Mouse (Mus musculus) activated CD4-positive, CD25-positive, alpha-beta regulatory T cell, adult 4 months (primary cell): ENCODE data around the gene Sh3pxd2a. TPM values are rescaled to one million over a fixed set of nuclear protein-coding genes. Genes with fewer than 3 reads are reported as not detected.

Experiments used
- ATAC-seq: one replicate; pipeline ENCODE4 v1.8.0; 2017
- polyA plus RNA-seq, 2 experiments: library from polyadenylated mRNA; unstranded; fragments of 100-300 nt; shearing (Covaris generic); gene quantifications; one replicate each; pipeline ENCODE4 v1.2.1; 2017

Sh3pxd2a gene
- polyA plus RNA-seq, 2 experiments from 2014 or later, result 0.60 to 0.79 TPM

DNA sequence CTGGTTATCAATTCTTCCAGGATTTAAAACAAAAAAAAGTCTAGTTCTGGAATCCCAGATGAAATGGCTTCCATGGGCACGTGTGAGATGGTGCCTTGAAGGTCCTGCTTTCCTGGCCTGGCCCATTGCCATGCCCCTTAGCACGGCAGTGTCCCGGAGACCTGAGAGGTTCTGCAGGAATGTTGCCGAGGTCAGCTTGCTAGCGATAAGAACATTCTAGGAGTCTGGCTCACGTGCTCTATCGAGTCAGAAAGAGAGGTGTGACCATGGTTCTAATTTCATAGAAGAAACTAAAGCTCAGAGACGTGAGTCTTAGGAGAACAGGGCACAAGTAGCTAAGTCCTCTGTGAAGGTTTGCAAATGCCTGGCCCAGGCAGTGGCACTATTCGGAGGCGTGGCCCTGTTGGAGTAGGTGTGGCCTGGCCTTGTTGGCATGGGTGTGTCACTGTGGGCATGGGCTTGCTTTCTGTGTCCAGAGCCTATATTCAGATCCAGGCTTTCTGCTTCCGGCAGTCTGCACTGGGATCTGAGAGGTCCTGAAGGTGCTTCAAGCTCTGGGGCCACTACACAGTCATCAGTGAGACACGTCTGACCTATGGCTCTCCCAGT lies 96.8 kb downstream of the Sh3pxd2a start:
- no peak for ATAC-seq

DNA sequence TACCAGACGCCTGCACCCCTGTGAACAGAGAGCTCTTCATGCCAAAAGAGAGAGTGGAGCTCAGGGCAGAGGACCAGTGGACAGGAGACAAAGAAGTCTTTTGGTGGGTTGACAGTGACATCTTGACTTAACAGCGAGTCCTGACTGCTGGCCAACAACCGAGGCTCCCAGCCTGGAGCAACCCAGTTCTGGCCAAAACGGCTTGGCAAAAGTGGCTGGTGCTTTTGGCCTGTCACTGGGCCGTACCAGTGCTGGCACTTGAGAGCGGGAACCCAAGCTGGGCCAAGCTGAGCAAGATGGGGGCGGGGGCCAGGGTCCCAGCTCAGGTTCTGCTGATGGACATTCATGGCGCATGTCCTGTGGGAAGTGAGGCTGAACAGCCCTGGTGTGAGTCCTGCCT lies 97.6 kb downstream of the Sh3pxd2a start:
- no peak for ATAC-seq

DNA sequence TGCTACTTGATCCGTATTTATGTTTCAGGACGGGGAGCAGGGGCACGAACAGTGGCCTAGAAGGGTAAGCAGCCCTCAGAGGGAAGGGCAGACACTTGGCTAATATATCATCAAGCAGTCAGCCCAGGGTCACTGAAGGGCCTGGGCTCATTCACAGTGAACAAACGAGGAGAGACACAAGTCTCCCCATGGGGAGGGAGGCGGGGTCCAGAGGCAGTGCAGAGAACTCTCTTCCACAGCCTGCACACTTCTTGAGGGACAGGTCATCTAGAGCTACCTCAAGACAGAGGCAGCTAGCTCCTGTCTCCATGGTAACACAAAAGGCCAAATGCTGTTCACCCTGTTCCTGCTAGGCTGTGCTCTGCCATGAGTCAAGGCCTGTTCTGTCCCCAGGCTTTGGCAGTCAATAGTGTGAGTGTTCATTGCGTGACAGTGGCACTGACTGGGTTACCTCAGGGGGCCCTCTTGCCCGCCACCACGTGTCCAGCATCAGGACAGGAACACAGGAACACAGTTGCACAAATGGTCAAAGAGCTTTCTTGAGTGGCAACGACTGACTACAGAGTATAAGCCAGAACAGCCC lies 101.0 kb downstream of the Sh3pxd2a start:
- no peak for ATAC-seq

DNA sequence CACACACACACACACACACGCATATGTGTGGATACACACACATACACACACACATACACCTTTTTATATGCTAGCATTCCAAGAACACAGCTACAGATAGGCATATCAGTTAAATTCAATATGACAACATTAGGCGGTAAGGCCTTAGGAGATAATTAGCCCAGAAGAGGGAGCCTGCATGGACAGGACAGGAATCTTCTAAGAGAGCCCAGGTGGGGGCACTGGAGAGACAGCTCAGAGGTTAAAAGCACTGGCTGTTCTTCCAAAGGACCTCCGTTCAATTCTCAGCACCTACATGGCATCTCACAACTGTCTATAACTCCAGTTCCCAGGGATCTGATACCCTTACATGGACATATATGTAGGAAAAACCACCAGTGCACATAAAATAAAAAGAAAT lies 103.3 kb downstream of the Sh3pxd2a start:
- ATAC-seq, result no peak

DNA sequence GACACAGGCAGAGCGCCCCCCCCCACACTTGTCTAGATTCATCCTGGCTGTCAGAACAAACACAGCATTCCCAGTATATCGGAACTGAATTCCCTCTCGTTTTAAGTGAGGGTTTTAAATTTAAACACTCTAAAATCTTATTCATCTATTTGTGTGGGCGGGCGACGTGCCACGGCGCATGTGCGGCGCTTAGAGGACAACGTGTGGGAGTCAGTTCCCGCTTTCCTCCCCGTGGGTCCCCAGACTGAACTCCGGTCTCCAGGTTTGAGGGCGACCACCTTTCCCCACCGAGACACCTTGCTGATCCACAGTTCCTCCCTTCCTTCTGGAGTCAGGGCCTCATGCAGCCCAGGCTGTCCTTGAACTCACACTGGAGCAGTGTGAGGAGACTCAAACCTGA lies 104.2 kb downstream of the Sh3pxd2a start:
- ATAC-seq, result no peak

DNA sequence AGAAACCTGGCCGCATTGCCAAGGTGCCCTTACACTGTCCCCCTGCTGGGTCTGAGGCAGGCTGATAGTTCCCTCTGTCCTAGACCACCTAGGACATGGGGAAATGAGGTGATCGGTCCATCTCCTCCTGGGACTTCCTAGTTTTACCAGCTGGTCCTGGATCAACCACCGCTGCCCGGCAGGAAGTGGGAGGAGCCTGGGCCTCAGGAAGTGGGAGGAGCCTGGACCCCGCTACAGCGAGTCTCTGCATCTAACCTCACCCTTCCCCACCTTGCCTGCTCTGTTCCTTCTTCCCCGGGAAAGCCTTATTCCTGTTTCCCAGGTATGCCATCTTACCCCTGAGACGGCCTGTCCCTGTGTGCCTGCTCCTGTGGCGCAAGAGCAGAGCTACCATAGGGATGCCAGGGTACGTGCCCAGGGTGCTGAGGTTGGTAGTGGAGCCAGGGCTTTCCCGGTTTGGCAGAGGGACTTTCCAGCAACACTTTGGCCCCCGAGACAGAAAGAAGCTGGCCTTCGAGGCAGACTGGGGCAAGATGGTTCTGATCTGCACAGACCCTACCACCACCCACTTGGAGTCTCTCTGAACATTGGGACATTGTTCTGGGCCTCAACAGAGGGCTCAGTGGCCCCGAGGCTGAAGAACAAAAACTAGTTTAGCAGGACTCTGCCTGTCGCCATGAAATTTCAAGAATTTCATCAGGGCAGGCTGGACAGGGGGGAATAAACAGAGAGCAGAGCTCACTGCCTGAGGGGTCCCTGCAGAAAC lies 104.9 kb downstream of the Sh3pxd2a start:
- ATAC-seq, result no peak

DNA sequence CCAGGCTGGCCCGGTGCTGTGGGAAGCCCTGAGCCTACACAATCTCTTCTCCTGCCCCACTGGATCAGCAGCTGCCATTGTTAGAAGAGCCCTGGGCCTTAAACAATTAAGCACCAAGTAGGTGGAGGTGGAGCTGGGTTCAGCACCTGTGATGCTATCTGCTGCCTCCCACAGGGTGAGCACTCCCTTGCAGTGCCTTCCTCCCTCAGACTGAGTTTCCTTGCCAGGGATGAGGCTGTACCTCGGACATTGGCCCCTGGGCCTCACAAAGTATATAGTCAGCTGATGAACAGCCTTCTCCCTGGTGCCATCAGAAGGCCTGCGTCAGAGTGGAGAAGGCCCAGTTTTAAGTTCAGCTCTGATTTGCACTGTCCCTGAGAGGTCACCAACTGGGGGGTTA lies 106.9 kb downstream of the Sh3pxd2a start:
- no peak for ATAC-seq

DNA sequence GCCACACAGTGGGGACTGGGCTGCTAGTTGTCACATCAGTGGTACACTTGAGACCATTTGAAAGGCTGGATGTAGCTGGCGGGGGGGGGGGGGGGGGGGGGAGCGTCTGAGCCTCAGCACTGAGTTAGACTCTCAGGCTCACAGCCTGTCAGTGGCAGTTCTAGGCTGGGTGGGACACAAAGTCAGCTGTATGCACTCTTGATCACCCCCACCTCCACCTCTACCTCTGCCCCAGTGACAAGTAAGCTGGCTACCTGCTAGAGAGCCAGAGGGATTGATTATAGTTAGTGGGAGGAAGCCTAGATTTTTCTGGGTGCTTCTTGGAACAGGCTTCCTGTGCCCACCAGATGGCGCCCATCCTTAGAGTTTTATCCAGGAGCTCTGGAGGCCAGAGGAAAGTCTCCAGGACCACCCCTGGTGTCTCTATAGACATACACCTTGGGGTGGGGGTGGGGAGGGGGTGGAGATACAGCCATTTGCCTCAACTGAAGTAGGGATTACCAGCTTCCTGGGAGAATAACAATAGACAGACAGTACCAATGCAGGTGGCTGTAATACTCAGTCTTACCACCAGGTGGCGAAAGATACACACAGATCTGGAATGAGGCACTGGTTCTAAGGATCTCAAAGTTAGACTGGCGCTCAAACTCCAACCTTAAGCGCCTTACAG lies 107.9 kb downstream of the Sh3pxd2a start:
- peak; percentile 60 for ATAC-seq

DNA sequence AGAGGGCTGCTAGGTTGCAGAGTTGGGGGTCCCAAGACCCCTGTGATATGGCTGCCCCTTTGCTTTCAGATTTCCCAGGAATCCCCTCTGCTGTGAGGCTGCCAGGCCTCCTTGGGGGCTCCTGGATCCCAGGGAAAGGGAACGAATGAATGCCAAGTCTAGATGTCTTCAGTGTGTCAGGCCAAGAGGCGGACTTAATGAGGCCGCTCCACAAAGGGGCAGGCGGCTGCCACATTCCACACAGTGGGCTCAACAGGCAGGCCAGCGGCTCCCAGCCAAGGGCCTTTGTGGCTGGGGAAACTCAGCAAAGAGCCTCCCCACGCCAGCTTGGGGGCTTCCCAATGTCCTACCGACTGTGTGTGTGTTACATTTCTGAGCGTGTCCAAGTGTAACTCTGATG lies 109.7 kb downstream of the Sh3pxd2a start:
- ATAC-seq, result no peak

DNA sequence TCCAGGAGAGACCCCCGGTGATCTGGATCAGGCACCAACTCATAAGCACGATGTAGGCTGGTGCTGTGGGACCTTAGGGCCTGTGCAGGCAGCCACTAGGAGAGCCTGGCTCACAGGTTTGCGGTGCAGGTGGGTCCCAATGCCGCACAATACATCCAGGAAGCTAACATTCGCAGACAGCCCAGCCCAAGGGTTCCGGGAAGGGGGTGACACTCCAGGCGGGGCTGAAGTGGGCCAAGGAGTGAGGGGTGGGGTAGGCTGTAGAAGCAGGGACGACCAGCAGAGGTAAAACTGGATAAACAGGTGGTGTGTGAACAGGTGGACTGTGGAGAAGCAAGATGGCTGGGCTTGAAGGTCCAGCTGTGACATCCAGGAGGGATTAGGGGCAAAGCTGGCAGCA lies 115.2 kb downstream of the Sh3pxd2a start:
- ATAC-seq, result no peak

DNA sequence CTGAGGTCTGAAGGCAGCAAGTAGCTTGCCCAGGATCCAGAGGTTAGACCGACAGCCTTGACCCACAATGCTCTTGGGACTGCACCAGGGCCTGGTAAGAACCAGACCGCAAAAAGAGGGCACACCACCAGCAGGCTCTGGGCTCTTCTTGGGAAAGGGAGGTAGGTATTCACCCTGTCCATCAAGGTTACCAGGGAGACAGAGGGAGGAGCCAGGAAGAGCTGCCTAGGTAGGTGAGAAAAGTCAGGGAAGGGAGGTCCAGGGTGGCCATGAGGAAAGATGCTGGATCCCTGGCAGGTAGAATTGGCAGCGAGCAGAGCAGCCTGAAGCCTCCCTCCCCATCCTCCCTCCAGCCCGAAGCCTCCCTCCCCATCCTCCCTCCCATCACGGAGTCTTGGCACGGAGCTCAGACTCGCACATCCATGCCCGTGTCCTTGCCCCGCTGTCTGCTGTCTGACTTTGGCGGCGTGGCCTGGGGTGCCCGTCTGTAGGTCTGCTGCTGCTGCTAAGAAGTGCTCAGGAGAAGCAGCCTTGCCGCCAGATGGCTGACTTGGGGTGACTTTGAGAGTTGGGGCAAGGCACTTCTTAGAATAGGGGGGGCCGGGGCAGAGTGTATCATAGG lies 115.7 kb downstream of the Sh3pxd2a start:
- no peak for ATAC-seq

DNA sequence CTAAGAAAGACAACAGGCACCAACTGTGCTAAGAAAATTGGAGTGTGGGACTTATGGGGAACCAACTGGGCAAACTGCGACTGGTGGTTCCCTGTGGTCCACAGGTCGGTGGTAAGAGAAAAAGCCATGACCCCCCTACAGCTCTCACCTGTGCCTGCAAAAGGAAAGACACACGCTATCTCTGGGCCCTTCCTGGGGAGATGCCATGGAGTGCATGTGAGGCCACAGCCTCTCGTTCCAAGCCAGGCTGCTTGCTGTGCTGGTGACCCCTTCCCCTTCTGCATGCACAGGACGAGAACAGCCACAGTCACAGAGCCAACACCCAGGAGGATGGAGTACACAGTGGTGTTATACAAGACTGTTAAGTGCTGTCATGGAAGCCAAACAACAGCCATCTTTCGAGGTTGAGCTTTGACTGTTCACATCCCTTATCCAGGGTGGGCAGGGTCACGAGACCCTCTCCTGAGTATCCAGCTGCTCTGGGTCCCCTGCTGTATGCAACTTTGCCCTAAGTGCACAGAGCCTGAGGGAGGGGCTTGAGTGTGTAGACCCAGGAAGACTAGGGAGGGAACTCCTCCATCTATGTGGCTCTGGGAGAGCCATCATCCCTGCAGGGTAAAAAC lies 117.1 kb downstream of the Sh3pxd2a start:
- no peak for ATAC-seq

DNA sequence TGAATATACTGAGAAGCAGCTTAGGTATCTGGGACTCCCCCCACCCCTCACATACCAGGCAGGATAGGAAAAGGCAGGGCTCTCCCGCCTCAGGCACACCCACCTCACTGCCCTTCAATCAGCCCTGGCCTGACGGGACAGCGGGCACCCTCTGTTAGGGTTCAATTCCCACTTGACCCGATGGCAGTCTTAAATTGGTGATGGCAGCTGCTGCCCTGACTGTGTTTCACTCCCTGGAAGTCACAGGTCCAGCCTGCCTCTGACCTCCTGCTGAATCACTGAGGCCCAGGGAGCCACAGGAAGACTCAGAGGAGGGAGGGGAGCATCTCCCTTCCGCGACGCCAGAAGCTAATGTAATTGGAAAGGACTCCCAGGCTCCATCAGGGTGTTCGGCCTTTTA lies 117.6 kb downstream of the Sh3pxd2a start:
- ATAC-seq, result no peak

DNA sequence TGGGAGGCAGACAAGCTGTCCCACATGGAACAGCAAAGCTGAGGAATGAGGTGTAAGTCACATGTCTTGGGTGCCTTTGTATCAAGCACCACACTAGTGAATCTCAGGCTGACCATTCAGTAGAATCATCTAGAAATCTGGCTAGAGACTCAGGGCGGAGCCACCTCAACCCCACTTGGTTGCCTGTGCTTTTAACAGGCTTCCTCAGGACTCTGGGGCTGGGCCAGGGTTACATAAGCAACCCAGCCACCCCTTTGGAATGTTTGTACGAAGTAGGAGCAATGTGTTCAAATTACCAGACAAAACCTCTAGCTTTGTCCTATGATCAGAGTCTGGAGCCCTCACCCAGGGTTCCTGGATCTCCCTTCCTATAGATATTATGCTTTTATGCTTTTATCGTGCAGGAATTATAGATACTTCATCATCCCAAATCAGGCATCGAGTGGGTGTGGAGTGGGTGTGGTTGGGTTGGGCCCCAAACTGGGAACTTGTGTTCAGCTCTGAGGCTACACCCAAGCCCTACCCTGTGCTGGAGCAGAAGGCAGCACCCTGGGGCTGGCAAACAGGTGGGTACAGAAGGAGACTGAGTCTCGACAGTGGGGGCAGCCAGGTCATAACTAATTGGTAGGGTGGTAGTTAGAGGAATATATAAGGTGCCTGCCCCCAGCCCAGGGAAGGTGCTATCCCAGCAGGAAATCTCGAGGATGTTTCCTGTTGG lies 118.2 kb downstream of the Sh3pxd2a start:
- no peak for ATAC-seq

DNA sequence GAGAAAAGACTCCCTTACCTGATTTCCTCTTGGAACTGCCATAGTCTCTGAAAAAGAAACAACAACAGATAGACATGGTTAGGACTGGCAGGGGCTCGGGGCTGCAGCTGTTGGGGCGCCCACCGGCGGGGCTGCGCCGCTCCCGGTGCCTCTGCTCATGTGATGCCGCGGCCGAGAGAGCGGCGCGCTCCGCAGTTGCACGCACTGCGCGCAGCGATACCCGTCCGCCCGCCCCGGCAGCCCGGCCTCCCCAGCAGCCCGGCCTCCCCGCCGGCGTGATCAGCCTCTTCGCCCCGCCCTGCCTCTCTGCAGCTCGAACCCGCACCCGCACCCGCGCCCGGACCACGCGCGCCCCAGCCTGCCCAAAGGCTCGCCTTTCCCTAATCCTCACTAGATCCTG lies 120.8 kb downstream of the Sh3pxd2a start:
- no peak for ATAC-seq

DNA sequence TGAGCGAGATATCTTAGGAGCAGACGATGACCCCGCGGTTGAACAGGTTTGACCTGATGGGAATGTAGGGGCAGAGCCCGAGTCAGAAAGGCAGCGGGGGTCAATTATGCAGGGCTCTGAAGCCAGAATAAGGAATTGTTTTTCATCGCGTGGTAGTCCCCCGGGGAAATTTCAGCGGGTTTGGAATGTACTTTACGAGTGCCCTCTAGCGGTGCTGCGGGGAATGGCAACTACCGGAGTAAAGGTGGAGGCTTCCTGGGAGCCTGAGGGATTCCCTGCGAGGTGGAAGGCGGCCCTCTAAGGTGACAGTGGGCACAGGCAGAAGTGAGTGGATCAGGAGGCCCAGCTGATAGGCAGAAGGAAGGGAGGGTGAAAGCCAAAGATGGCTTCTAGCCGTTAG lies 125.0 kb downstream of the Sh3pxd2a start:
- no peak for ATAC-seq

DNA sequence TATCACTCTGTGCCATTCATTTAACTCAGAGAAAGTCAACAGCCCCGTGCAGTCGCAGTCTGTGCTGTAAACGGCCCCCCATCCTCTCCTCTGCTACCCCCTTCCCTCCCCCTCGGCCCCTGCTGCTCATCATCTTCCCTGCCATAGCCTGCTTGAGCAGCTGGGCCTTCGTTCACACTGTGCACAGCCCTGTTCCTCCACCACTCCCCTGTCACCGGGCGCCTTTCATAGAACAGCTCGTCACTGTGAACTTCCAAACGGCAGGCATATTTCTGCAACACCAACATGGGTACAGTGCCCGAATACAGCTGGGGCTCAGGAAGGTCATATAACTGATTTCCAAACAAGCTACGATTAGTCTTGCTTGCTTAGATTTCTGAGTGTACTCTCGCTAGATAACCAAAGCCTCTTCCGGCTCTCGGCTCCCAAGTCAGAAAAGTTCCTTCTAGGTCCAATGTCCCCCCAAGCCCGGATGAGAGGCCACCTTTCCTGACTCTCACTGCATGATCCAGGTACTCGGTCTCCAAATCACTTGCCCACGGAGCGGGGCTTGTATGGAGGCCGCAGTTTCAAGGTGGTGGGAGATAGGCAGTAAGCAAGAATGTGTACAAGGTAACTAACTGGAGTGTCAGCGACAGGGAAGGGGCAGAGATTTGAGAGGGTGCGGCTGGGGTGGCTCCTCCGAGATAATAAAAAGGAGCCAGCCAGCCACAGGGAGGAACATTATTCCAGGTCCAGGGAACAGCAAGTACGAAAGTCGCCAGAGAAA lies 125.6 kb downstream of the Sh3pxd2a start:
- no peak for ATAC-seq

DNA sequence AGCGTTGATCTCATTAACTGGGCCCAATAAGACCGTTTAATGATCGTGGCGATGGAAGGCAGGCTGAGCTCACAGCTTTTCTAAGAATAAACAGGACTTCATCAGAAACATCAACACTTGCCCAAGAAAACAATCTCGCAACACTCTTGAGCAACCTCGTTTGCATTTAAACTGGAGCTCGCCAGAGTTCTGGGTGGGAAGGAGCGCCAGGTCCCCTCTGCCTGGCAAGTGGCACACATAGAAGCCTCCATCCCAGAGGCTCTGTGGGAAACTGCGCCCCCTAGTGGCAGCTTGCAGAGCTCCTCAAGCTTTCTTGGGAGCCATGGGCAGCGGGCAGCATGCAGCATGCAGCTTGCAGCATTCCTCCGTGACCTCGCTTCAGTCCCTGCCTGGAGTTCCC lies 126.5 kb downstream of the Sh3pxd2a start:
- ATAC-seq, result peak; percentile 63

DNA sequence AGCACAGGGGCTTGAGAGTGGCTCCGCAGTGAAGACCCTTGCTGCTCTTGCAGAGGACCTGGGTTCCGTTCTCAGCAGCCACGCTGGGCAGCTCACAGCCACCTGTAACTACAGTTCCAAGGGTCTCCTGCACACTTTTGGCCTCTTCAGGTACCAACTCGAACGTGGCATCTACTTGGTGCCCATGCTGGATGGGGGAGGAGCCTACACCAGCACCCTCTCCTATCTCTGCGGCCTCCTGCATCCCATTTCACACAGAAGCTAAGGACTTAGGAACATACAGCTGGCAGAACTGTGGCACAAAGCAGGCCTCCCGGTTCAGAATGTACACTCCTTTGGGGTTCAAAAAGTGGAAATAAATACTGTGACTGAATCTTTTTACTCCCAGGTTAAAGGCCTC lies 127.0 kb downstream of the Sh3pxd2a start:
- no peak for ATAC-seq

DNA sequence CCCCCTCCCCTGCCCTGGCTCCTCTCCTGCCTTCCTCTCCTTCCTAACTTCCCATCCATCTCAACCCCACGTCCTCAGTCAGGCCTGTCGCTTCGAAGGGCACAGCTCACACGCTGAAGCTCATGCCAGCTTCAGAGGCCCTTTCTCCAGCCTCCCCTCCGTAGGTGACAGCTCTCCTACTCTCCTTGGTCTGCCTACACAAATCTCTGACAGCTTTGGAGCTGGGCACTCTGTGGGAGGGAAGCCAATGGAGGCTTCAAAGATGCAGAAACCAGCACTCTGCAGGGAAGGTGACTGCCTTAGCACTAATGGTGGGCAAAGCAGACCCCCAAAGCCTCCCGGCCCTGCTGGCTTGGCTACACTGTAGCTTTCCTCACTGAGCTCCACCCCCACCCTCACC lies 128.9 kb downstream of the Sh3pxd2a start:
- no peak for ATAC-seq

DNA sequence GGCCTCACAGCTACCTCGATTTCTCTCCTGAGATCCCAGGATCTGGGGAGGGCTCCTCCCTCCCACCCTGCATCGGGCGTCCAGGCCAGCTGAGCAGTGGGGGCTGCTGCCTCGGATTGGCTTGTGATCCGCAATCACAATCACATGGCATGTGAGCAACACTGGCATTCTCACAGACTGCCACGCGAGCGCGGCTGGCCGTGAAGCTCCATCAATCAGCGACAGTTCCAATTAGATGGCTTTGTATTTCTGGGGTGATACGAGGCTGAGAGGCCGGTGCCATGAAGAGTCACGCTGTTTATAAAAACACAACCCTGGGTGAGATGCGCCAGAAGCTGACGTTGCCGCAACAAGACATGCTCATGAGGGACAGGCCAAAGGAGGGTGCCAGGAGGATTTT lies 129.5 kb downstream of the Sh3pxd2a start:
- no peak for ATAC-seq
